Mouse (Mus musculus) embryonic facial prominence, embryonic 12.5 days (tissue): Measurements from ENCODE around the gene Gm10681. TPM values are rescaled to one million over a fixed set of nuclear protein-coding genes. Genes with fewer than 3 reads are reported as not detected.

Experiments
- polyA plus RNA-seq: library from polyadenylated mRNA; unstranded; fragments of >200 nt; fragmentation: Nextera tagmentation; extraction: Ambion mirVana; gene quantifications from 2 replicates; pipeline ENCODE4 v1.2.1, GENCODE M21; 2016

The Gm10681 gene
- polyA plus RNA-seq, 1 experiment from 2014 or later: not detected

Other genes starting within 250 kb of the Gm10681 start
- gene Phgdh, start 248.8 kb downstream of the Gm10681 start, polyA plus RNA-seq: 267 and 276 TPM in 2 replicates
- 8.8 and 10.0 TPM in 2 replicates for gene Zfp697, start 206.3 kb downstream of the Gm10681 start, polyA plus RNA-seq
- not detected in 2 replicates for gene Gm4450, start 131.7 kb downstream of the Gm10681 start, polyA plus RNA-seq
- gene Hsd3b4, start 78.3 kb downstream of the Gm10681 start, polyA plus RNA-seq: not detected in 2 replicates
- not detected in 2 replicates for gene Hsd3b5, start 41.4 kb upstream of the Gm10681 start, polyA plus RNA-seq
- not detected in 2 replicates for gene Hsd3b2, start 135.7 kb upstream of the Gm10681 start, polyA plus RNA-seq
- gene Hsd3b3, start 174.3 kb upstream of the Gm10681 start, polyA plus RNA-seq: 0.03 TPM in 1 of 2 replicates, not detected in the other
- gene Hsd3b6, start 225.6 kb upstream of the Gm10681 start, polyA plus RNA-seq: 33.3 and 35.1 TPM in 2 replicates